Mouse (Mus musculus) liver, embryonic 12.5 days (tissue): Measurements from ENCODE around the gene Taf1a. TPM values are rescaled to one million over a fixed set of nuclear protein-coding genes. Genes with fewer than 3 reads are reported as not detected.
"Not testable (repeated sequence)": the region's sequence is repeated elsewhere in the genome, so short reads cannot be mapped to it uniquely, and the experiment has no call there.

ENCODE experiments used
- ATAC-seq: fragments of 200-750 bp; cut with Nextera tagmentation; 2 replicates; pipeline ENCODE4 v1.8.0; 2017; ENCODE audit warnings: moderate number of reproducible peaks, mild to moderate bottlenecking, moderate library complexity
- H3K27ac ChIP-seq: fragments of 300-500 bp; sonication (generic); 2 replicates; pipeline ENCODE4 v1.5.1; 2016; ENCODE audit warnings: mild to moderate bottlenecking
- H3K27me3 ChIP-seq: fragments of 300-500 bp; sonication (generic); replicated peaks from 2 replicates; pipeline ENCODE4 v1.6.1; 2016; ENCODE audit warnings: mild to moderate bottlenecking, moderate library complexity
- H3K36me3 ChIP-seq: fragments of 300-500 bp; sonication (generic); 2 replicates; pipeline ENCODE4 v1.6.1; 2016; ENCODE audit warnings: mild to moderate bottlenecking, moderate library complexity
- H3K4me1 ChIP-seq: fragments of 300-500 bp; sonication (generic); 2 replicates; pipeline ENCODE4 v1.6.1; 2016
- H3K4me2 ChIP-seq: fragments of 300-500 bp; sonication (generic); 2 replicates; pipeline ENCODE4 v1.6.1; 2016; ENCODE audit warnings: mild to moderate bottlenecking, moderate library complexity
- H3K4me3 ChIP-seq: fragments of 300-500 bp; sonication (generic); 2 replicates; pipeline ENCODE4 v1.5.1; 2016; ENCODE audit warnings: mild to moderate bottlenecking, moderate library complexity
- H3K9ac ChIP-seq: fragments of 300-500 bp; sonication (generic); 2 replicates; pipeline ENCODE4 v1.6.1; 2016; ENCODE audit warnings: mild to moderate bottlenecking, moderate library complexity
- H3K9me3 ChIP-seq: fragments of 300-500 bp; sonication (generic); replicated peaks from 2 replicates; pipeline ENCODE4 v1.6.1; 2016; ENCODE audit warnings: mild to moderate bottlenecking, moderate library complexity
- WGBS: fragments of 180-500 bp; shearing (Covaris S2); methylation state at CpG from one replicate; pipeline ENCODE4 v1.1.7; 2016; ENCODE audit not compliant: insufficient replicate concordance; 5-methylcytosine and 5-hydroxymethylcytosine counted together
- polyA plus RNA-seq: library from polyadenylated mRNA; unstranded; fragments of >200 nt; fragmentation: Nextera tagmentation; extraction: Ambion mirVana; gene quantifications from 2 replicates; pipeline ENCODE4 v1.2.1, GENCODE M21; 2016

The Taf1a gene
- 9.5 and 9.6 TPM in 2 replicates for polyA plus RNA-seq

DNA sequence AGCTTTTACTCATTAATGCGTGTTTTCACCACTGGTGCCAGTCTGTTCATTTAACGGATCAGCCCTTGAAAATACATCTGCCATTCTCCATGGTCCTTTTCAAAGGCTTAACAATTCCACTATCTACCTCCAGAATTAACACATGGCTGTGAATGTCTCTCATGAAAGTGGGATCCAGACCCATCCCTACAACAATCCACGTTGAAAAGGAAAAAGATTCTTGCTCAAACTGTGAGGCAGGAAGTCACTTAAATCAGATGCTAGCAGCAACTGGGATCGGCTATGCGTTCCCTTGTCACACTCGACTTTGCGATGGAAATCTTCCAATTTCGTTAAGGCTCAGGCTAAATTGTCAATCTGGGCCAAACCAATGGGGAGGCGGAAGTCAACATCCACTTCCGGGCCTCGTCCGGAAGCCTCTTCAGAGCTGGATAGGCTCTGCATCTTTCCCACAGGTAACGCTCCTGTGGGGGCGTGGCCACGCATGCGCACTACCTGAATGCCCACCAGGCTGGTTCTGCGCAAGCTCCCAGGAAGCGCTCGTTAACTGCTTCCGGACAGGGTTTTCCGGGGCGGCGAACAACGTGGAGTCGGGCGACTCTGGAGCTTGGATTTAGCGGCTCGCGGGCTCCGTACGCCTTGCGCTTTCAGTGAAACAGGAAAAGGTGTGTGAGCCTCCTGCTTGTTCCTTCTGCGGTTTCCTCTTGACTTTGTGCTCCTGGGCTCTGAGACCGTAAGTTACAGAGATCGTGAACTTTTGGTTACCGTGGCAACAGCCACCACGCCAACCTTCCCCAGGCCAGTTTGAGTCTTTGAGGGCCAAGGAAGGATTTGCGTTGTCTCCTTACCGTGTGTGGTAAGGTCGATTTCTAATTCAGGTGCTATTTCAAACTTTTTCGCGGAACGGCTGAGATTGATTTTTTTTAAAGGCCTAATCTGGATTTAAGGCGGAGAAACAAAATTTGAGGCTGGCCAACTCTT lies at the start of gene Taf1a:
Taf1a (plus strand) TSS at position 556 of the 981 bp plus-strand sequence.
- WGBS: 6% methylated on average over 44 of the region's 44 CpGs
- H3K27ac ChIP-seq: no peak within 1 kb of the TSS
- peak within 1 kb of the TSS; percentile 69 for H3K9ac ChIP-seq

DNA sequence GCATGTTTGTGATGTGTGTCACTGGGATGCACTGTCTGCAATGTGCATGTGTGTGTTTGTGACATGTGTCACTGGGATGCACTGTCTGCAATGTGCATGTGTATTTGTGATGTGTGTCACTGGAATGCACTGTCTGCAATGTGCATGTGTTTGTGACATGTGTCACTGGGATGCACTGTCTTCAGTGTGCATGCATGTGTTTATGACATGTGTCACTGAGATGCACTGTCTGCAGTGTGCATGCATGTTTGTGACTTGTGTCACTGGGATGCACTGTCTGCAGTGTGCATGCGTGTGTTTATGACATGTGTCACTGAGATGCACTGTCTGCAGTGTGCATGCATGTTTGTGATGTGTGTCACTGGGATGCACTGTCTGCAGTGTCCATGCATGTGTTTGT lies 45.9 kb upstream of the Taf1a start:
- Histone ChIP-seq H3K4me1 (peaks cover 13% of the 10 kb centered on the region), H3K36me3 (peaks cover 43% of the 10 kb centered on the region)
- not testable (repeated sequence) for H3K4me3 ChIP-seq, H3K4me2 ChIP-seq, ATAC-seq, H3K27me3 ChIP-seq, H3K9me3 ChIP-seq, H3K27ac ChIP-seq, H3K9ac ChIP-seq
- 84% methylated on average over 1 of the region's 1 CpGs for WGBS

More for the DNA sequence above, at the start of gene Taf1a:
- Histone ChIP-seq H3K4me1 (peaks cover 14% of the 10 kb centered on the region), H3K36me3 (peaks cover 15% of the 10 kb centered on the region), H3K27me3 (0 out of 2 replicates have a peak, but pooled peaks cover 8% of the 10 kb centered on the region), H3K4me3 (peak within 1 kb of the TSS; percentile 85), H3K9me3 (no peaks in the 10 kb centered on the region), H3K4me2 (peak within 1 kb of the TSS; percentile 88)
- peak; percentile 100 for ATAC-seq

- H3K27ac ChIP-seq: peak overlapping the region; percentile 97
- peaks cover 13% of the 10 kb centered on the region for H3K4me1 ChIP-seq
- peak overlapping the region; percentile 97 for H3K4me3 ChIP-seq
- H3K36me3 ChIP-seq: peaks cover 42% of the 10 kb centered on the region
- no peaks in the 10 kb centered on the region for H3K9me3 ChIP-seq
- no peaks in the 10 kb centered on the region for H3K27me3 ChIP-seq
- WGBS: under 1% methylated on average over 70 of the region's 72 CpGs
- peak; percentile 95 for ATAC-seq
- peak overlapping the region; percentile 94 for H3K9ac ChIP-seq
- H3K4me2 ChIP-seq: peak overlapping the region; percentile 93
These were observed 43.6 kb upstream of the Taf1a start for GRCm38 (mm10) chr1:183344886-183345816.

DNA sequence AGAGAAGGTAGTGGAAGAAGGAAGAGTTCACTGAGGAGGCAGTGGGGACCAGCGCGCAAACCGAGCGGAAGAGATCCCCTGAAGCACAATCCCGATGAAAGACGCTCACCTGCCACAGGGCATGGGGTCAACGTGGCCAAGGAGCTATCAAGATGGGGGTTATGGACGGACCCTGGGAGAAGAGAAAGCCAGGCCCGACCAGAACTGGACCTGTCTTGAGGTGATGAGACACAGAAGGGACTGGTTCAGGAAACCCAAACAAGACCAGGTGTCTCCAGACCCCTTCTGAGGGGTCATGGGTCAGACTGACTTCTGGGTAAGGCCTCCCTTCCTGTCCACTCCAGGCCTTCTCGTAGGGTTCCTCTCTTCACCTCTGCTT lies 43.0 kb upstream of the Taf1a start:
- peak overlapping the region; percentile 97; the same call in 1 of the 2 replicates for H3K27ac ChIP-seq
- peaks cover 13% of the 10 kb centered on the region for H3K4me1 ChIP-seq
- H3K27me3 ChIP-seq: no peaks in the 10 kb centered on the region
- no peak; the same call in 1 of the 2 replicates for ATAC-seq
- WGBS: 13% methylated on average over 10 of the region's 10 CpGs
- H3K4me3 ChIP-seq: peak overlapping the region; percentile 97
- no peaks in the 10 kb centered on the region for H3K9me3 ChIP-seq
- peak overlapping the region; percentile 94 for H3K9ac ChIP-seq
- peak overlapping the region; percentile 93 for H3K4me2 ChIP-seq
- peaks cover 36% of the 10 kb centered on the region for H3K36me3 ChIP-seq

GRCm38 (mm10) chr1:183349840-183350239 lies 38.9 kb upstream of the Taf1a start:
- WGBS: 13% methylated on average over 6 of the region's 6 CpGs
- H3K27ac ChIP-seq: no peak overlapping the region
- H3K27me3 ChIP-seq: no peaks in the 10 kb centered on the region
- peaks cover 50% of the 10 kb centered on the region for H3K36me3 ChIP-seq
- no peaks in the 10 kb centered on the region for H3K9me3 ChIP-seq
- H3K4me3 ChIP-seq: no peak overlapping the region
- no peak overlapping the region for H3K4me2 ChIP-seq
- peaks cover 10% of the 10 kb centered on the region for H3K4me1 ChIP-seq
- H3K9ac ChIP-seq: no peak overlapping the region
- no peak for ATAC-seq

DNA sequence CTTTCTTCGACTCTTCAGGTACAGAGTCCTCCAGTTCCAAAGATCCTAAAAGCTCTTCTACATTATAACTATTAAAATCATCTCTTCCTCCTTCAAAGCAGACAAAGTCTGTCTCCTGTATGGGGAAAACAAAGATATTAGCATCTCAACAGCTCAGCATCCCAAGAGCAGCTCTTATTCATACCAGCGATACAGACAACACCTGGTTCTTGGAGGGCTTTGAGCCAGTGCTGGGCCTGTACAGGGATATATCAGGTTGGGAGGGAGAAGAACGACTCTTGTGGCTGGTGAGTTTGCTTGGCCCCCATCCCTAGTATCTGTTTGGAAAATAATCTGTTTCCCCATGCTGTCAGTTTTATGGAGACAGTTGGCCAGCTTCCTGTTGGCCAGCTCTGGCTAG lies 29.9 kb upstream of the Taf1a start:
- peaks cover 63% of the 10 kb centered on the region for H3K36me3 ChIP-seq
- WGBS: 79% methylated on average over 3 of the region's 3 CpGs

GRCm38 (mm10) chr1:183362301-183362700 lies 26.5 kb upstream of the Taf1a start:
- peaks cover 47% of the 10 kb centered on the region for H3K36me3 ChIP-seq

More for the DNA sequence above, 29.9 kb upstream of the Taf1a start:
- Histone ChIP-seq H3K27ac (no peak overlapping the region), H3K4me2 (no peak overlapping the region), H3K4me1 (peaks cover 5% of the 10 kb centered on the region; the same call in 1 of the 2 replicates), H3K27me3 (no peaks in the 10 kb centered on the region), H3K4me3 (no peak overlapping the region), H3K9me3 (no peaks in the 10 kb centered on the region), H3K9ac (no peak overlapping the region)
- ATAC-seq: no peak

DNA sequence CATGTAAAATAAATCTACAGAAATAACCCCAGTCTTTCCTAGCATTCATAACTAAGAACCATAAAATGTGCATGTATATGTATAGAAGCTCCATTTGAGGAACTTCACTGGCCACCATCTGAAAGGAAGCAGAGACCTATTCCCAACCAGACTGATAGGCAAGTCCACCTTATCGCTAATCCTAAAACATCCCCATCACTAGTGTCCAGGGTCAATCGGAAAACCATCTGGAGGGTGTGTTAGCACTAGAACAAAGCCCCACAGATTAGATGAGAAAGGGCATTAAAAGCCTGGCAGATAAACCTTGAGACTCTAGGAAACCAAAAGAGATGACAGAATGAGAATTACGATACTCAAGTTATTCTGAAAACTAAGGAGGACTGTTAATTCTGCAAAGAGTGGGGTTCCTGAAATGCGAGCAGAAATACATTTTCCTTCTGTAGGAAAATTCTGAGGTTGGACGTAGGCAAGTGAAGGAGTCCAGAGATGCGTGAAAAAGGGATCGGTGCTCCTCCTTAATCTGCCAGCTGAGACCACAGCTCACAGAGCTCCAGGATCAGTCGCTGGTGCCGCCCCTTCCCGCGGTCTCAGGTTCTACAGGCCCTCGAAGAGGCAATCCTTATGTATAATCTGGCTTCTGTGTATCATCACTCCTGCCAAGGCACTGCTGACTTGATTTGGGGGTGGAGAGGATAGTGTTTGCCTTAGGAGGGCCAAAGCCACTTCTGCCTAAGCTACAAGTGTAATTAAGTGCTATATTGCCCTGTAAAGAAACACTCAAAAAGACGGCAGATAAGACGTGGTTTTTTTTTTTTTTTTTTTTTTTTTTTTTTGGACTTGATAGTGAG lies 25.8 kb upstream of the Taf1a start:
- WGBS: 79% methylated on average over 14 of the region's 14 CpGs
- H3K9me3 ChIP-seq: no peaks in the 10 kb centered on the region
- H3K27ac ChIP-seq: no peak overlapping the region
- peaks cover 5% of the 10 kb centered on the region for H3K27me3 ChIP-seq
- no peak overlapping the region for H3K9ac ChIP-seq
- peaks cover 41% of the 10 kb centered on the region for H3K36me3 ChIP-seq
- H3K4me2 ChIP-seq: no peak overlapping the region
- no peak for ATAC-seq
- no peak overlapping the region for H3K4me3 ChIP-seq
- peaks cover 13% of the 10 kb centered on the region; the same call in 1 of the 2 replicates for H3K4me1 ChIP-seq

More at GRCm38 (mm10) chr1:183362301-183362700, 26.5 kb upstream of the Taf1a start:
- H3K9ac ChIP-seq: no peak overlapping the region
- H3K4me3 ChIP-seq: no peak overlapping the region
- 40% methylated on average over 5 of the region's 5 CpGs for WGBS
- peaks cover 9% of the 10 kb centered on the region; the same call in 1 of the 2 replicates for H3K4me1 ChIP-seq
- H3K27me3 ChIP-seq: no peaks in the 10 kb centered on the region
- no peaks in the 10 kb centered on the region for H3K9me3 ChIP-seq
- H3K4me2 ChIP-seq: no peak overlapping the region
- H3K27ac ChIP-seq: no peak overlapping the region
- no peak for ATAC-seq

GRCm38 (mm10) chr1:183363577-183363867 lies 25.3 kb upstream of the Taf1a start:
- H3K36me3 ChIP-seq: peaks cover 35% of the 10 kb centered on the region
- peaks cover 18% of the 10 kb centered on the region for H3K4me1 ChIP-seq
- ATAC-seq: no peak
- no peak overlapping the region for H3K27ac ChIP-seq
- no peaks in the 10 kb centered on the region for H3K9me3 ChIP-seq
- WGBS: 78% methylated on average over 5 of the region's 5 CpGs
- no peak overlapping the region for H3K4me3 ChIP-seq
- peaks cover 9% of the 10 kb centered on the region for H3K27me3 ChIP-seq
- no peak overlapping the region for H3K9ac ChIP-seq
- H3K4me2 ChIP-seq: no peak overlapping the region

DNA sequence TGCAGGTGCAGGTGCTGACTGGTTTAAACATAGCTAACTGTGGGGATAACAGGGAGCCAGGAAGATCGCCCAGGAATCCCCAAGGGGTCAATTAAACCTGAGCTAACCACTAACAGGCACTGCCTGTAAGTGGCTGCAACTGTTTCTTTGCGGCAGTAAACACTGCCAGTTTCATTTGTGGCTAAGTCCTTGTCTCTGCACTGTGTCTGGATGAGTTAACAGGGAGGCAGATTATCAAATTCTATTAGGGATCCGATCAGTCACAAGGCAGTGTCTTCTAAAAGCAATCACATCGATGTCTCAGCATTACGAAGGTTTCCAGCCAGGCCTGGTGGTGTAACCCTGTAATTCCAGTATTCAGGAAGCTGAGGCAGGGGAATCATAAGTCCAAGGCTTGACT lies 22.4 kb upstream of the Taf1a start:
- no peak overlapping the region for H3K9ac ChIP-seq
- no peak overlapping the region for H3K4me3 ChIP-seq
- H3K27me3 ChIP-seq: peaks cover 23% of the 10 kb centered on the region
- H3K4me2 ChIP-seq: no peak overlapping the region
- peaks cover 31% of the 10 kb centered on the region for H3K4me1 ChIP-seq
- ATAC-seq: no peak
- H3K27ac ChIP-seq: no peak overlapping the region
- peaks cover 18% of the 10 kb centered on the region for H3K36me3 ChIP-seq
- H3K9me3 ChIP-seq: no peaks in the 10 kb centered on the region
- WGBS: 83% methylated on average over 5 of the region's 5 CpGs
